Mouse (Mus musculus): Measurements from ENCODE around the gene Ddx6.

- TF ChIP-seq CTCF (IDR thresholded peaks at IDR 0.05; ENCODE audit: extremely low read depth, insufficient read length, insufficient replicate concordance, low read depth, low read length) (no peak), POLR2A (IDR thresholded peaks at IDR 0.05; ENCODE audit: low read depth, low read length) (no peak)
Measured at GRCm38 (mm10) chr9:44586640-44587261, 17.9 kb upstream of the Ddx6 start.
